Mouse (Mus musculus): ENCODE measurements around the gene Sema4c.
A peak's percentile ranks its signal among the peaks of the same experiment; 100 is the strongest.

Sema4c gene

DNA sequence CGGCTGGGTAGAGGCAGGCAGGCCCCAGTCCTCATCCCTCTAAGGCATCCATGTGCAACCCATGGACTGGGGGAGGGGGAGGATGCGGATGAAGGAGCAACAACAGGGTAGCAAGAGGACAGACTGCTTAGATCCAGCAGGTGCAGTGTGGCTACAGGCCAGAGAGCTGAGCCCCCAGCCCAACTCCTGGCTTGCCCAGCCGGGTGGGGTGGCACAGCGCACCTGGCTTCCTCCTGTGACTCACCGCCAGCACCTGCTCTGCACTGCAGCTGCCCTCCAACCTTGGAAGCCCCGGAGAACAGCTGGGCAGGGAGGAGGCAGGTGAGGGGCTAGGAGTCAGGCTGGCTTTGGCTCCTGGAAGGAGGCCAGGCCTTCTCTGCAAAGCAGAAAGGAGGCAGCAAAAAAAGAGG lies 21.8 kb upstream of the Sema4c start:
- DNase-seq (ENCODE audit: low spot score in 2 of 2) = no peak

DNA sequence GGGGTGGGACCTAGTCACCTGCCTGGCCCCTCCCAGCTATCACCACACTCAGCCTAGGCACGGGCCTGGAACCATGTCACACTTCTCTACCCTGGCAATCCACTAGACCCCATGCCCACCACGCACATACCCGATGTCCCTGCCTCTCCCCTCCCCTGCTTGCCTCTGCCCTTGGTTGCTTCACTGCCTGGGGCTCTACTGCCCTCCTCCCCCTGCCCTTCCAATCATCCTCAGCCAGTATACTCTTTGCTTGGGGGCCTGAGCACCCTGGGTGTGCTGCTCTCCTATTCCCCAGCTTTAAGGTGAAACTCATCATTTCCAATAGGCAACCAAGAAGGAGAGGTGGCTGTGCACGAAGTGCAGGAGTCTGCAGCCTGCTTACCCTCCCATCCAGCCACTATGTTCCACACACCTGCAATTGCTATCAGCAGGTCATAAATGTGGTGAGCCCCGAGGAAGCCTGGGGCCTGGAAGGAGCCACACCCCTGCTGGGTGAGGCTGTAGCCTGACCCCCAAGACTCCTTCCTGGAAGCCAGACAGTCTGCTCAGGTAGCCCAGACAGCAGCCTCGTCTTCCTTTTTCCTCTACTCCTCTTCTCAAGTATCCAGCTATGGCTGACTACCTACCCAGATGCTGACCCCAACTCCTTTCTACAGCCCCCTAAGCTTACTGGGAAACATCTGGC lies 19.0 kb upstream of the Sema4c start:
- no peak for DNase-seq (ENCODE audit: low spot score in 2 of 2)

- no peak for DNase-seq (ENCODE audit: low spot score in 2 of 2)
Measured at GRCm38 (mm10) chr1:36575347-36575746, 17.2 kb upstream of the Sema4c start.

- DNase-seq (ENCODE audit: low spot score in 2 of 2) = no peak
Measured at GRCm38 (mm10) chr1:36574196-36574955, 16.2 kb upstream of the Sema4c start.

DNA sequence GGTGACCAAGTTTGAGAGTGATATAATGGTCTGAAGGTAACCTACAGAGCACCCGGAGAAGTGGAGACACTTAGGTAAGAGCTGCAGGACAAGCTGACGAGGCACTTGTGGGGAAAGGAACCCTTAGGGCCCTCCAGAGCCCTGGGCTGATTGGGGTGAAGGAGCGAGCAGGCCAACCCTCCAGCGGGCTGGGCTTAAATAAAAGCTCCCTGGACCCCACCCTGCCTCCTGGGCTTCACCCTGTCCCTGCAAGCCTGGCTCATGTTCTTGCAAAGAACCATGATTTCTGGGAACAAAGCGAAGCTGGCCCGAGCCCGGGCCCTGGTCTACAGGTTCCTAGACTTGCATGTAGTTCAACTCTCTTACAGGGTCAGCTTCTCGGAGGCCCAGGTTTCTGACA lies 15.4 kb upstream of the Sema4c start:
- DNase-seq (ENCODE audit: low spot score in 2 of 2) = no peak

GRCm38 (mm10) chr1:36572709-36573108 lies 14.6 kb upstream of the Sema4c start:
- no peak for DNase-seq (ENCODE audit: low spot score in 2 of 2)

DNA sequence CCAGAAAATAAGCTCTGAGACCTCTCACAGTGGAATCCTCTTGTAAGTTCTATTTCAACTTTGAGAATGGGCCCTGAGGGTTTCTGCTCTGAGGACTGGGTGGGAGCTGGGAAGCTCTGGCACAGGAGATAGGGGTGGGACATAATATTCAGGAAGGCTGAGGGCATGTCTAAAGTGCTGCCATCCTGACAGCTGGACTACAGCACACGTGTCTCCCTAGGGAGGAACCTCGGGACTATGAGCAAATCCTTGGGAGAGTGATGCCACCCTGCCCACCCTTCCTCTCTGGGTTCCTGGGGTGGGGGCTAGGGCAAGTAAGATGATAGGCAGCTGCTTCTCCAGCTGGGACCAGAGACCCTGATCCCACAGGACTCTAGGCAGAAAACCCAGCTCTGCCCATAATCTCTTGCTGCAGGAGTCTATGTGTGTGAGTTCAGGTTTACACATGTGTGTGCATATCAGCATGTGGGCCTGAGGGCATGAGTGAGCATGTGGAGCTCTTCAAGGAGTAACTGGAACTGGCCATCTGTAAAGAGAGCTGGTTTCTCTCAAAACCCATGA lies 14.1 kb upstream of the Sema4c start:
- DNase-seq (ENCODE audit: low spot score in 2 of 2) = no peak

- no peak for DNase-seq (ENCODE audit: low spot score in 2 of 2)
Measured at GRCm38 (mm10) chr1:36571627-36572026, 13.5 kb upstream of the Sema4c start.

DNA sequence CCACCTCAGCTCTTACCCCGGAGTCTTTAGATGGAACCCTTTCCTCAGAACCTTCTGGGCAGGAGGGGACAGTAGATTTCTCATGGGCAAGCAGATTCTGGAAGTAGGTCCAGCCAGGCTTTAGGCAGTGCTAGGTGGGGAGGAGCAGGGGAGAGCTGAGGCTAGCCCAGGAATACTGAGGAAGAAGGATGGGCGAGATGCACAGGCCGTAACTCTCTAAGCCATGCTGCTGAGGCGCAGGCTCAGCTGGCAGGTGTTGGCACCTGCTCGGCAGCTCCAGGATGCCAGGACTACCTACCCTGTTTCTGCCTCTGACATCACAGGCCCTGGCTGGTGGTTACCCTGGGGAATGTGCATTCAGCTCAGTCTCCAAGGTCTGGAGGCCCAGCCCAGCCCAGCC lies 12.2 kb upstream of the Sema4c start:
- no peak for DNase-seq (ENCODE audit: low spot score in 2 of 2)

DNA sequence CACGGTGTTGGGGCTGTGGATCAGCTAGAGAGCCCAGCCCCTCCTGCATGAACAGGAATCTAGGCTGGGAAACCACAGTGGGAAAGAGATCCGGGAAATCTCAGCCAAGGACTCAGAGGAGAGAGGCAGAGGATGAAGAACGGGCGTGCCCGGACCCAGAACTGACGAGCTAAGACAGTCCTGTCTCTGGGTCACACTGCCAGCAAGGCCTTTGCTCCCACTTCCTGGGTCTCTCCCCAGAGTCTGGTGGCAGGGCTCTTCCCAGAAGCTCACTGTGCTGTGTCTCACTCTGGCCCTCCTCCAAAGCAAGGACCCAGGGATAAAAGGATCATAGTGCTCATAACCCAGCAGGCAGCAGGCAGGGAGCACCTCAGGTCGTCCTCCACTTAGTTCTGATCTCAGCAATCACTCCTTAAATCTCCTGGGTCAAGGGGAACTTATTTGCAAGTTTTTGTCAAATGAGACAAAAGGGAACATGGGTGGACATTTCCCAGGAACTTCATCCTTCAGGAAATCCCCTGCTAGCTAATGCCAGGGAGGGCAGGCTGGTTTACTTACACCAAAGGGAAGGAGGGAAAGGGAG lies 11.6 kb upstream of the Sema4c start:
- DNase-seq (ENCODE audit: low spot score in 2 of 2) = no peak

DNA sequence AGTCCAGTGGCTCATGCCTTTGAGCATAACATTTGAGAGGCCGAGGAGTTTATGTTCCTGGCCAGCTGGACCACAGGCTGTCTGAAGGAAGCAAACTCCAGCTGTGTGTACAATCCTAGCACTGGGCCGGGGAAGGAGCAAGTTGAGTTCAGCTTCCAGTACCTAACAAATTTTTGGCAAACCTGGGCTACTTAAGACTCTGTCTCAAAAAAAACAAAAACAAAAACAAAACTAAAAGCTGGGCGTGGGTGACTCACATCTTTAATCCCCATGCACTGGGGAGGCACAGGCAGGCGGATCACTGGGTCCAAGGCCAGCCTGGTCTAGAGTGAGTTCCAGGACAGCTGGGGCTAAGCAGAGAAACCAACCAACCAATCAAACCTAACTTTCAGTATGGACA lies 10.6 kb upstream of the Sema4c start:
- no peak for DNase-seq (ENCODE audit: low spot score in 2 of 2)

DNA sequence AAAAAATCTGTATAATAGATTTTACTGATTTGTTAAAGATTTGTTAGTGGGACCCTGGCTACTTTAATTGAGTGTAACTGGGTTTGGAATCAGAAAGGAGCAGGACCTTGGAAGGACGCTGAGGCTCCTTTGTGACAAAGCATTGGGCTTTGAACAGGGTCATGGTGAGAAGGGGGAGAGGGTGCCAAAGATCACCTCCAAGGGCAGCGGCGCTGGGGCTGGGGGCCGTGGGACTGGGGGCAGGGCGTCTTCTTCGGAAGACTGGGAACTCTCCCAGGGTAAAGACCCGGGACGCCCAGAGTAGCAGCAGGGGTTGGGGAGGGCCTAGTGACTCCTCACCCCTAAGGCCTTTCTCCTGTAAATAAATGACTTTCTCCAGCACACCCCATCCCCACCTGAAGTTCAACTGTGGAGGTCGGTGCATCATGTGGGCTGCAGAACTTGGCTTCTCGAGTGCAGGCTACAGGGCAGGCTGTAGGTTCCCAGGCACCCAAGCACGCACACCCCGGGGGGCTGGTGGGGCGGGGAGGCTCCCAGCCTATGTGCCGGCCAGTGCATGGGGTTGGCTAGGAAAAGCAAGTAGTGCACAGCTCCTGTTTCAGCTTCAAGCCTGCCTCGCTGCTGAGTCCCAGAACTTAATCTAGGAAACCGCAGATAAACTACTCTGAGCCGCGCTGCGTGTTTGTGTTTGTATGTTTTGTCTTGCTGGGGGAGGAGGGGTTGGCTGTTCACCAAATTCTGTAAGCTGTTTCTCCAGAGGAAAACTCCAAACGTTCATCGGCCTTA lies 9.9 kb upstream of the Sema4c start:
- DNase-seq (ENCODE audit: low spot score in 2 of 2) = no peak

- no peak for DNase-seq (ENCODE audit: low spot score in 2 of 2)
Measured at GRCm38 (mm10) chr1:36566425-36566824, 8.3 kb upstream of the Sema4c start.

- no peak for DNase-seq (ENCODE audit: low spot score in 2 of 2)
Measured at GRCm38 (mm10) chr1:36564101-36564500, 6.0 kb upstream of the Sema4c start.

GRCm38 (mm10) chr1:36563632-36564031 lies 5.5 kb upstream of the Sema4c start:
- no peak for DNase-seq (ENCODE audit: low spot score in 2 of 2)

- DNase-seq (ENCODE audit: low spot score in 2 of 2) = no peak
Measured at GRCm38 (mm10) chr1:36563197-36563596, 5.0 kb upstream of the Sema4c start.

DNA sequence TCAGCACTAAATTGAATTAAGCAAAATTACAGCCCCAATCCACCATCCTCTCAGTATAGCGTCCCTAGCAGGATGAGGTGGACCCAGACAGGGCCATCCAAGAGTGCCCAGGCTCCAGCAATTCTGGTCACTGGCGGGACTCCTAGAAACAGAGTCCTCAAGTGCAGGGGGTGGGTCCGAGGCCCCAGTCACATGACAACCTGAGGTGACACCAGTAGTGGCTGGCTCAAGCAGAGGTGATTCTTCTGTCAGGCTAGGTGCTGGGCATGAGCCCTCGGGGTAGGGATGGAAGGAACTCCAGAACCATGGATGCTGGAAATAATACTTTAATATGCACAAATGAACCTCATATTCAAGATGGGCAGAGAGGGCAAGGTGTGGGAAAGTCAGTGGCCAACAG lies 4.2 kb upstream of the Sema4c start:
- DNase-seq (ENCODE audit: low spot score in 2 of 2) = no peak

DNA sequence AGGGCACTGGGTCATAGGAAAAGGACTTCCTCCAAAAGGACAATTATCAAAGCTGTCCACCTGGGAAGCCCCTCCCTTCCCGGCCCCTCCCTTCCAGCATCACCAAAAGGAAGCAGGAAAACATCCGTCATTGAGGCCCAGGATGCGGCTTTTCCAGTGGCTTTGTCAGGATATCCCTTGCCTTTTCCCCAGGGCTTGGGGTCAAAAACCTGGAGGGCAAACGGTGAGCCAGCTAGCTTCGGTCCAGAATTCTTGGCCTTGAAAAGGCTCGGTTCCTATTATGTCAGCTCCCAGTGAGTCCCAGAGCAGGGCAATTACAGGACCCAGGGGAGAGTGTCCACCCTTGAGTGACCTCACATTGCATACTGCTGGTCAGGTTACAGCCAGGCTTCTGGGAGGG lies 2.8 kb upstream of the Sema4c start:
- no peak for DNase-seq (ENCODE audit: low spot score in 2 of 2)

DNA sequence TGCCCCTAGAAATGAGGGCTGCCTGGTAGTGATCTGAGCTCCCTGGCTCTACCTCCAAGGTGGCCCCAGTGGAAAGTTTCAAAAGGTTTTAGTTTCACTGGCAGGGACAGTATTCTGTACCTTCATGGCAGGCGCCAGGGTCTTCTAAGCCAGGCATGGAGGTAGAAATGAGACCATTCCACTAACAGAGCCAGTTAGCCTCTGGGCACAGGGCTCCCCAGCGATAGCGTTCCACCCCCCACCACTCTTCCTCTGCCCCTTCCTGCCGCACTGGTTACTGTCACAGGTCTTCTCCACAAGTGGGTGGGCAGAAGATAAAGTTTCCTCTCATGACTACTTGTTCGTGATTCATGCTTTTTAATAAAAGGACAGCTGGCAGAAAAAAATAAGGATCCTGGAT lies 1.7 kb upstream of the Sema4c start:
- DNase-seq (ENCODE audit: low spot score in 2 of 2) = no peak

- no peak for DNase-seq (ENCODE audit: low spot score in 2 of 2)
Measured at GRCm38 (mm10) chr1:36559256-36559655, 1.1 kb upstream of the Sema4c start.

- peak; percentile 91 for DNase-seq (ENCODE audit: low spot score in 2 of 2)
Measured at GRCm38 (mm10) chr1:36557457-36558011, 615 bp downstream of the Sema4c start.
